ENCODE assay signal across 28 mouse cellular contexts in the genomic region with DNA sequence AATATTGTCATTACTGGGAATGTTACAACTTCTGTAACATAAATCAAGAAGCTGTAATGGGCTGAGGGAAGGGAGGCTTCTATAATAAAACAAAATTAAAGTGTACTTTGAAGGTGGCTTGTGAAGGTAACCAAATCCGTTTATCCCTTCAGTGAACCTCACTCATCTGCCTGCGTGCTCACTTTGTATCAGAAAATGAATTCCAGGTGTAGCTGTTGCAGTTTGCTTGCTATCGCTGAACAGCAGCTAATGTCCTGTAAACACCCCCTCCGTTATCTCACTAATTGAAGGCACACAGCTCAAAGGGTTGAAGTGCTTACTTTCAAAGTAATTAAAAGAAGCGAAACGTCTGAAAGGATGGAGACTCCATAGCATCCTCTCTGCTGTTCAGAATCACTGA.
A peak's percentile ranks its signal among the peaks of the same experiment; 100 is the strongest.
DNase-seq lines count a peak whose midpoint lies in the region; ATAC-seq lines count a peak whose summit lies in the region.
"Had no signal": no experiment of that assay in that cellular context is flagged by ENCODE, and none has a peak within 500 bp of the region (broad histone marks: within the 10 kb centered on the region; RNA-seq: fewer than 3 reads in every experiment).

No protein-coding gene starts in this region.

- H3K4me2 ChIP-seq in kidney, embryonic 16.5 days (replicated peaks; ENCODE audit: low read depth, low read length) = no peak overlapping the region
- H3K4me2 ChIP-seq in hindbrain, embryonic 14.5 days (replicated peaks) = no peak overlapping the region
- H3K4me2 ChIP-seq: embryonic facial prominence, embryonic 12.5 days; embryonic facial prominence, embryonic 15.5 days; heart, embryonic 12.5 days; heart, embryonic 15.5 days; hindbrain, embryonic 13.5 days had no signal

- H3K27me3 ChIP-seq in kidney, embryonic 16.5 days (ENCODE audit: insufficient read depth, low read length) = no peaks in the 10 kb centered on the region
- no peaks in the 10 kb centered on the region for H3K27me3 ChIP-seq in embryonic facial prominence, embryonic 10.5 days (replicated peaks; ENCODE audit: low read depth, poor library complexity, severe bottlenecking)
- no peaks in the 10 kb centered on the region for H3K27me3 ChIP-seq in hindbrain, embryonic 14.5 days (ENCODE audit: control insufficient read depth, insufficient read depth, low read length)
- H3K27me3 ChIP-seq: embryonic facial prominence, embryonic 12.5 days; embryonic facial prominence, embryonic 15.5 days; heart, embryonic 12.5 days; heart, embryonic 15.5 days; hindbrain, embryonic 13.5 days had no signal

- no peak for DNase-seq in kidney, postnatal 4 days
- DNase-seq in embryo, embryonic 10.5 days (ENCODE audit: low spot score) = peak; percentile 30
- peak; percentile 21 for DNase-seq in embryonic facial prominence, embryonic 10.5 days (ENCODE audit: low spot score)
- DNase-seq in mesoderm, embryonic 11.5 days (ENCODE audit: low read depth, low spot score) = peak; percentile 23
- DNase-seq in hindbrain, embryonic 14.5 days (ENCODE audit: low spot score) = no peak
- DNase-seq in cerebellum, adult 11 months = no peak
- DNase-seq: adrenal gland, adult 8-10 months; adrenal gland, postnatal 25 days; cerebellum, adult 2 months; cerebellum, adult 9-11 months; cerebellum, postnatal 25 days; forebrain, postnatal 0 days; gastrocnemius, postnatal 25 days; heart, adult 18-20 months; heart, postnatal 10 days; heart, postnatal 36 days had no signal

- no peak overlapping the region for H3K4me3 ChIP-seq in kidney, embryonic 16.5 days (ENCODE audit: low read length)
- no peak overlapping the region for H3K4me3 ChIP-seq in embryonic facial prominence, embryonic 10.5 days
- no peak overlapping the region for H3K4me3 ChIP-seq in hindbrain, embryonic 14.5 days (replicated peaks; ENCODE audit: low read length)
- H3K4me3 ChIP-seq: embryonic facial prominence, embryonic 12.5 days; embryonic facial prominence, embryonic 15.5 days; heart, embryonic 12.5 days; heart, embryonic 15.5 days; hindbrain, embryonic 10.5 days; hindbrain, embryonic 13.5 days had no signal

- no peak overlapping the region for H3K9ac ChIP-seq in kidney, embryonic 16.5 days (replicated peaks; ENCODE audit: low read length)
- H3K9ac ChIP-seq in hindbrain, embryonic 14.5 days = no peak overlapping the region
- H3K9ac ChIP-seq: embryonic facial prominence, embryonic 12.5 days; embryonic facial prominence, embryonic 15.5 days; forebrain, postnatal 0 days; heart, embryonic 12.5 days; heart, embryonic 15.5 days; hindbrain, embryonic 13.5 days had no signal

- WGBS in kidney, embryonic 16.5 days = 23% methylated on average over 6 of the region's 6 CpGs
- WGBS in embryonic facial prominence, embryonic 10.5 days = 25% methylated on average over 6 of the region's 6 CpGs
- WGBS in hindbrain, embryonic 14.5 days = 70% methylated on average over 6 of the region's 6 CpGs

- no peaks in the 10 kb centered on the region for H3K9me3 ChIP-seq in kidney, embryonic 16.5 days (ENCODE audit: low read length)
- H3K9me3 ChIP-seq in embryonic facial prominence, embryonic 10.5 days = no peaks in the 10 kb centered on the region
- H3K9me3 ChIP-seq in hindbrain, embryonic 14.5 days (ENCODE audit: control insufficient read depth, low read length) = no peaks in the 10 kb centered on the region
- H3K9me3 ChIP-seq: embryonic facial prominence, embryonic 12.5 days; embryonic facial prominence, embryonic 15.5 days; heart, embryonic 12.5 days; heart, embryonic 15.5 days; hindbrain, embryonic 10.5 days; hindbrain, embryonic 13.5 days had no signal

- H3K27ac ChIP-seq in kidney, embryonic 16.5 days (ENCODE audit: low read length) = 0 out of 2 replicates have a peak overlapping the region, but pooled peaks have one; percentile 38
- no peak overlapping the region for H3K27ac ChIP-seq in embryonic facial prominence, embryonic 10.5 days (replicated peaks)
- no peak overlapping the region for H3K27ac ChIP-seq in hindbrain, embryonic 14.5 days
- H3K27ac ChIP-seq: embryonic facial prominence, embryonic 12.5 days; embryonic facial prominence, embryonic 15.5 days; heart, embryonic 15.5 days; hindbrain, embryonic 10.5 days; hindbrain, embryonic 13.5 days; hindbrain, postnatal 0 days had no signal

- ATAC-seq in kidney, embryonic 16.5 days (ENCODE audit: low FRiP score, low TSS enrichment) = peak; percentile 47; the same call in 1 of the 2 replicates
- no peak for ATAC-seq in hindbrain, embryonic 14.5 days (ENCODE audit: low FRiP score)
- ATAC-seq: CD4-positive, CD25-positive, alpha-beta regulatory T cell, adult 4 months; forebrain, embryonic 14.5 days; forebrain, postnatal 0 days; hindbrain, postnatal 0 days; inflammation-experienced regulatory T-cells, adult 6 months; intestine, postnatal 0 days had no signal

- no peaks in the 10 kb centered on the region for H3K36me3 ChIP-seq in kidney, embryonic 16.5 days (ENCODE audit: insufficient read depth, low read length)
- H3K36me3 ChIP-seq in embryonic facial prominence, embryonic 10.5 days (replicated peaks) = no peaks in the 10 kb centered on the region
- no peaks in the 10 kb centered on the region for H3K36me3 ChIP-seq in hindbrain, embryonic 14.5 days (replicated peaks; ENCODE audit: control insufficient read depth, insufficient read depth)
- H3K36me3 ChIP-seq: embryonic facial prominence, embryonic 12.5 days; embryonic facial prominence, embryonic 15.5 days; heart, embryonic 12.5 days; heart, embryonic 15.5 days; hindbrain, embryonic 10.5 days; hindbrain, embryonic 13.5 days had no signal

- 0 out of 2 replicates have a peak, but pooled peaks cover 2% of the 10 kb centered on the region for H3K4me1 ChIP-seq in kidney, embryonic 16.5 days (ENCODE audit: insufficient read depth, low read length)
- peaks cover 5% of the 10 kb centered on the region; the same call in 1 of the 2 replicates for H3K4me1 ChIP-seq in embryonic facial prominence, embryonic 10.5 days
- H3K4me1 ChIP-seq in hindbrain, embryonic 14.5 days (replicated peaks; ENCODE audit: control insufficient read depth, insufficient read depth, low read length) = no peaks in the 10 kb centered on the region
- H3K4me1 ChIP-seq: embryonic facial prominence, embryonic 12.5 days; embryonic facial prominence, embryonic 15.5 days; heart, embryonic 12.5 days; heart, embryonic 15.5 days; hindbrain, embryonic 10.5 days; hindbrain, embryonic 13.5 days had no signal

Comparison
In these comparisons a context has a peak if more than half of its experiments do, and no peak if none do; other contexts are left out.
1. DNase-seq: peak in embryo, embryonic 10.5 days (single experiment), embryonic facial prominence, embryonic 10.5 days (single experiment) and mesoderm, embryonic 11.5 days (single experiment); none in kidney, postnatal 4 days (0 of 2), hindbrain, embryonic 14.5 days (single experiment) and cerebellum, adult 11 months (single experiment).